Mouse (Mus musculus) hematopoietic stem cell, adult 5-6 weeks (primary cell): ENCODE measurements around the gene Hist1h2bn. TPM values are rescaled to one million over a fixed set of nuclear protein-coding genes. Genes with fewer than 3 reads are reported as not detected.
"Not testable (repeated sequence)": the region's sequence is repeated elsewhere in the genome, so short reads cannot be mapped to it uniquely, and the experiment has no call there.

ENCODE experiments used
- ATAC-seq, 2 experiments: fragments of 125-278 bp in 1 of 2; replicated peaks in 1 of 2; 2 replicates each; pipeline ENCODE4 v1.8.0; 2016 to 2017; ENCODE audit warnings: inconsistent platforms in 2 of 2, mild to moderate bottlenecking in 2 of 2, moderate number of reproducible peaks in 2 of 2, low read depth in 1 of 2, moderate TSS enrichment in 1 of 2; ENCODE audit not compliant: low FRiP score in 2 of 2, poor library complexity in 2 of 2, severe bottlenecking in 2 of 2, insufficient read depth in 1 of 2, low TSS enrichment in 1 of 2
- total RNA-seq: library from RNA; stranded (forward); fragments of 172-1452, 232-1000 nt; gene quantifications from 2 replicates; pipeline ENCODE4 v1.2.3, GENCODE M21; 2017

Gene Hist1h2bn
- total RNA-seq, 1 experiment from 2014 or later: 843 TPM

GRCm38 (mm10) chr13:21754294-21755001, 525 bp downstream of the Hist1h2bn start:
- ATAC-seq: peak in 1 of 2 experiments; percentile 13; a peak in 1 of 4 replicates

- no peak for ATAC-seq
These were observed 1.8 kb downstream of the Hist1h2bn start for GRCm38 (mm10) chr13:21755707-21756106.

- peak; percentile 81 to 83 for ATAC-seq
These were observed 25.2 kb downstream of the Hist1h2bn start for GRCm38 (mm10) chr13:21778814-21779766.

- ATAC-seq: peak; percentile 28 to 40
These were observed 26.1 kb downstream of the Hist1h2bn start, which contains the start of gene Hist1h1b for GRCm38 (mm10) chr13:21779767-21780731. Hist1h1b (minus strand) TSS chr13:21780625.

- ATAC-seq: no peak
These were observed 27.2 kb downstream of the Hist1h2bn start for GRCm38 (mm10) chr13:21781021-21781555.

GRCm38 (mm10) chr13:21781639-21782038, 27.7 kb downstream of the Hist1h2bn start:
- ATAC-seq: no peak

- not testable (repeated sequence) for ATAC-seq
These were observed 28.7 kb downstream of the Hist1h2bn start for GRCm38 (mm10) chr13:21782361-21783254.

GRCm38 (mm10) chr13:21783255-21783617, 29.3 kb downstream of the Hist1h2bn start, which contains the start of gene Hist1h3i:
Hist1h3i (minus strand) TSS chr13:21783370.
- peak; percentile 44 to 52; a peak in 3 of 4 replicates for ATAC-seq

GRCm38 (mm10) chr13:21783734-21784161, 29.8 kb downstream of the Hist1h2bn start:
- no peak for ATAC-seq

- no peak for ATAC-seq
These were observed 30.4 kb downstream of the Hist1h2bn start for GRCm38 (mm10) chr13:21784311-21784710.

GRCm38 (mm10) chr13:21786189-21786898, 32.4 kb downstream of the Hist1h2bn start:
- no peak for ATAC-seq

GRCm38 (mm10) chr13:21786899-21787629, 33.1 kb downstream of the Hist1h2bn start, which contains the start of the genes Hist1h2an and Hist1h2bp:
Hist1h2an (minus strand) TSS chr13:21787218.
Hist1h2bp (plus strand) TSS chr13:21787461.
- peak; percentile 90 to 93 for ATAC-seq

GRCm38 (mm10) chr13:21787760-21788593, 34.1 kb downstream of the Hist1h2bn start:
- ATAC-seq: no peak

GRCm38 (mm10) chr13:21789925-21790324, 36.0 kb downstream of the Hist1h2bn start:
- no peak for ATAC-seq
